Mouse (Mus musculus) heart, adult 18-20 months (tissue): ENCODE results near the gene Ostf1. TPM values are rescaled to one million over a fixed set of nuclear protein-coding genes. Genes with fewer than 3 reads are reported as not detected.

Experiments used
- DNase-seq, 2 experiments: peaks; one replicate each; pipeline ENCODE4 v3.0.0; 2021 to 2022; ENCODE audit warnings: mixed read lengths in 1 of 2
- long read RNA-seq, 2 experiments: library from polyadenylated mRNA; stranded (forward); transcript quantifications; one replicate each; pipeline ENCODE4 v2.0.0; 2021
- total RNA-seq, 2 experiments: library from RNA; stranded (reverse); gene quantifications; 2 replicates each; pipeline ENCODE4 v1.2.3; 2021

Ostf1 gene
- total RNA-seq = 10 to 100 TPM; 34.3 to 36.7 TPM
- long read RNA-seq, experiment 1, transcript Ostf1-201 (10 exons, 2,726 nt) = major isoform, 44 of 46 reads
- long read RNA-seq, experiment 1, partial matches to known transcripts = 0 of 46 reads
- long read RNA-seq, experiment 1, other reads (novel, unspliced or antisense) = 2 of 46 reads
- long read RNA-seq, experiment 2, transcript Ostf1-201 (10 exons, 2,726 nt) = major isoform, 33 of 35 reads
- long read RNA-seq, experiment 2, partial matches to known transcripts = 0 of 35 reads
- long read RNA-seq, experiment 2, other reads (novel, unspliced or antisense) = 2 of 35 reads

- DNase-seq = peak; percentile 99
Measured at GRCm38 (mm10) chr19:18631644-18632219, at the start of gene Ostf1, which contains the start of gene Nmrk1. Ostf1 (minus strand) TSS chr19:18631823. Nmrk1 (plus strand) TSS chr19:18631950.

GRCm38 (mm10) chr19:18673116-18673515 lies 41.5 kb upstream of the Ostf1 start:
- no peak for DNase-seq

GRCm38 (mm10) chr19:18672498-18672897 lies 40.9 kb upstream of the Ostf1 start:
- peak in 1 of 2 experiments; percentile 18 for DNase-seq

- DNase-seq = peak; percentile 35 to 64
Measured at GRCm38 (mm10) chr19:18671056-18671741, 39.6 kb upstream of the Ostf1 start.

GRCm38 (mm10) chr19:18670608-18671007 lies 39.0 kb upstream of the Ostf1 start, which contains the start of gene Carnmt1:
Carnmt1 (plus strand) TSS chr19:18670764.
- peak; percentile 99 for DNase-seq

GRCm38 (mm10) chr19:18669551-18669950 lies 37.9 kb upstream of the Ostf1 start:
- DNase-seq = no peak

- DNase-seq = no peak
Measured at GRCm38 (mm10) chr19:18666966-18667365, 35.3 kb upstream of the Ostf1 start.

- no peak for DNase-seq
Measured at GRCm38 (mm10) chr19:18663904-18664303, 32.3 kb upstream of the Ostf1 start.

GRCm38 (mm10) chr19:18661683-18662082 lies 30.1 kb upstream of the Ostf1 start:
- DNase-seq = no peak

- DNase-seq = no peak
Measured at GRCm38 (mm10) chr19:18660466-18660865, 28.8 kb upstream of the Ostf1 start.

GRCm38 (mm10) chr19:18659349-18659748 lies 27.7 kb upstream of the Ostf1 start:
- no peak for DNase-seq

- DNase-seq = no peak
Measured at GRCm38 (mm10) chr19:18658473-18658872, 26.9 kb upstream of the Ostf1 start.

GRCm38 (mm10) chr19:18655999-18656398 lies 24.4 kb upstream of the Ostf1 start:
- DNase-seq = no peak

- DNase-seq = no peak
Measured at GRCm38 (mm10) chr19:18654984-18655383, 23.4 kb upstream of the Ostf1 start.

- no peak for DNase-seq
Measured at GRCm38 (mm10) chr19:18654330-18654729, 22.7 kb upstream of the Ostf1 start.

- no peak for DNase-seq
Measured at GRCm38 (mm10) chr19:18653058-18653457, 21.4 kb upstream of the Ostf1 start.

- DNase-seq = peak; percentile 31 to 45
Measured at GRCm38 (mm10) chr19:18652592-18652991, 21.0 kb upstream of the Ostf1 start.

- DNase-seq = no peak
Measured at GRCm38 (mm10) chr19:18650473-18650872, 18.9 kb upstream of the Ostf1 start.

GRCm38 (mm10) chr19:18649955-18650354 lies 18.3 kb upstream of the Ostf1 start:
- no peak for DNase-seq

- DNase-seq = no peak
Measured at GRCm38 (mm10) chr19:18648558-18648945, 16.9 kb upstream of the Ostf1 start.

GRCm38 (mm10) chr19:18647775-18648557 lies 16.3 kb upstream of the Ostf1 start:
- DNase-seq = peak in 1 of 2 experiments; percentile 33

- DNase-seq = peak in 1 of 2 experiments; percentile 26
Measured at GRCm38 (mm10) chr19:18646853-18647420, 15.3 kb upstream of the Ostf1 start.
